Mouse (Mus musculus): ENCODE data around the gene Cry1. TPM values are rescaled to one million over a fixed set of nuclear protein-coding genes. Genes with fewer than 3 reads are reported as not detected.

The Cry1 gene
- total and polyA plus RNA-seq, 2 experiments from 2014 or later: 24.3 to 29.7 TPM

DNA sequence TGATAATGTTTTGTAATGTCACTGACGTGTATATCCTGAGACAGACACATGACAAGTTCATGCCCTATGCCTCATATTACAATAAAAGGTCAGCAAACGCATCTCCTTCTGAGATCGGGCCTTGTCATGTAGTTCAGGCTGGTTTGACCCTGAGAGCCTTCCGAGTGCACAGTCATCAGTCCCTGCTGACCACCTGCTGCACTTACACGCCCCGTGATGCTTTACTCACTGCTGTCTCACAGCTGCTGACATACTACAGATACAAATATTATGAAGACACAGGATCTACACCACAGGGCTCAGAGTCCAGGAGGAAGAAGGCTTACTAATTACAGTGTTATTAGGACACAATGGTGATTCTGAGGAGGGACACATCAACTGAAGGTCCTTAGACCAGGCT lies 48.3 kb downstream of the Cry1 start:
- no peaks in the 10 kb centered on the region for H3K27me3 ChIP-seq (ENCODE audit: insufficient read depth, low read length)
- H3K4me2 ChIP-seq (ENCODE audit: low read depth): no peak overlapping the region
- peaks cover 21% of the 10 kb centered on the region for H3K36me3 ChIP-seq (ENCODE audit: insufficient read depth)
- TF ChIP-seq CTCF (IDR thresholded peaks at IDR 0.05; ENCODE audit: low read depth): no peak
- ATAC-seq (no peak), DNase-seq (no peak)
- H3K9ac ChIP-seq: no peak overlapping the region
- no peak overlapping the region for H3K27ac ChIP-seq (ENCODE audit: low read depth, low read length)
- no peak overlapping the region for H3K4me3 ChIP-seq (ENCODE audit: low read depth, low read length)
- 93% methylated on average over 6 of the region's 6 CpGs for WGBS
- no peaks in the 10 kb centered on the region for H3K9me3 ChIP-seq (ENCODE audit: low read length)
- no peaks in the 10 kb centered on the region for H3K4me1 ChIP-seq (ENCODE audit: insufficient read depth)

DNA sequence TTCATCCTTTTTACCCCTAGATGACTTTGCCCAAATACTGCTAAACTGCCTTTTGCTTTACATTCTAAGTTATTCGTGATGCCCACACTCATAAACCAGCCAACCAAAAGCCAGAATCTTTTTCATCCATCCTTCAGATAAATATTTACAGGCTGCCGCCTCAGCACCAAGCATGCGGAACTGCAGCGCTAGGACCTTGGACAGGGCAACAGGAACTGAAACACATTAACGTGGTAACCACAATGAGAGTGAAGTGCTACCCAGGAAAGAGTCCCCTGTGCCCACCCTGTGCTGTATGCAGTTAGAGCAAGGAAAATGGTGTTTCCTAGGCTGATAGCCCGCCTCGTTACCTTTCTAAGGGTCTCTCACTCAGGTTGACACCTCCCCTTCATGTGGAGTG lies 56.4 kb downstream of the Cry1 start:
- H3K4me2 ChIP-seq (ENCODE audit: low read depth): peak overlapping the region; percentile 57
- no peaks in the 10 kb centered on the region for H3K27me3 ChIP-seq (ENCODE audit: insufficient read depth, low read length)
- H3K4me1 ChIP-seq (ENCODE audit: insufficient read depth): no peaks in the 10 kb centered on the region; the same call in 1 of the 2 replicates
- no peaks in the 10 kb centered on the region for H3K9me3 ChIP-seq (ENCODE audit: low read length)
- no peak for TF ChIP-seq CTCF (IDR thresholded peaks at IDR 0.05; ENCODE audit: low read depth)
- peak overlapping the region; percentile 59 for H3K4me3 ChIP-seq (ENCODE audit: low read depth, low read length)
- H3K9ac ChIP-seq: peak overlapping the region; percentile 11; the same call in 1 of the 2 replicates
- peak; percentile 6 for ATAC-seq
- WGBS: 17% methylated on average over 7 of the region's 7 CpGs
- no peak for DNase-seq
- H3K27ac ChIP-seq (ENCODE audit: low read depth, low read length): no peak overlapping the region
- H3K36me3 ChIP-seq (ENCODE audit: insufficient read depth): 0 out of 2 replicates have a peak, but pooled peaks cover 7% of the 10 kb centered on the region

DNA sequence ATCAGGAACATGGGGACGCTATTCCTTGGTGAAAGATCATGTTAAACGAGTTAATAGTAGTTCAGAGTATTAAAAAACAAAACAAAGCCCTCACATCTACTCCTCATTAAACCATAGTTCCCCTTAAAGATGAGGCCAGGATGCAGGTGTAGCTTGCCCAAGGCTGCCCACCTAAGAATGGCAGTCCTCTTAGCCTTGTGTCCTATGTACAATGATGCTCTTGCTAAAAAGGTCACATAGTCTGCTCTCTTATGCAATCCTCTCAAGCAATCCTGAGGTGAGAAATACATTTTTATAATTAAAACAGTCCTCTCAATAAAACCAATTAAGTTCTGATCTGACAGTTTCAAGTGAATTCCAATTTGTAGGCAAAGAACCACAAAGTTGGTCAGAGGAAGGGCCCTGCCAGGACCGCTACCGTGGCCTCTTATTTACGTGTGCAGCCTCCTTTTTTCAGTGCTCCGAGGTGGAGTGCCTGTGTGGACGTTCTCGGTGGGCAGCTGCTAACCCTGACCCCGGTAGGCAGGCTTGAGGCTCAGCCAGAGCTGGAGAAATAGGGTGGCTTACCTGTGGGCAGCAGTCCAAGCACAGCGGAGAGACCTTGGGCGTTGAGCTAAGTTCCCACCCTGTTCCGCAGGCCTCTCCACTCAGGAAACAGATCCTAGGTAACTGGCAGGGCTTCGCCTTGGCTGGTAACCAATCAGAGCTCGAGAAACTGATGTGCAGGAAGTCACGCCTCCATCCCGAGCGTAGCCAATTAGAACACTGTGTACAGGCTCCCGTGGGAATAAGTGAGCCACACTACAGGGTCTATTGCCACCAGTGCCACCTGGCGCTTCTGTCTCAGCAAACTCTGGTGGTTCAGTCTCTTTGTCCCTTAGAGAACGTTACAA lies 57.2 kb downstream of the Cry1 start, which contains the start of gene Mterf2:
Gene Mterf2 (minus strand): TSS at position 633 of the 893 bp plus-strand sequence.
- Histone ChIP-seq H3K27me3 (ENCODE audit: insufficient read depth, low read length) (no peaks in the 10 kb centered on the region), H3K4me1 (ENCODE audit: insufficient read depth) (no peaks in the 10 kb centered on the region; the same call in 1 of the 2 replicates), H3K4me3 (ENCODE audit: low read depth, low read length) (peak within 1 kb of the TSS; percentile 59), H3K9ac (peak within 1 kb of the TSS; percentile 57), H3K9me3 (ENCODE audit: low read length) (no peaks in the 10 kb centered on the region), H3K27ac (ENCODE audit: low read depth, low read length) (peak within 1 kb of the TSS; percentile 11; the same call in 1 of the 2 replicates), H3K36me3 (ENCODE audit: insufficient read depth) (0 out of 2 replicates have a peak, but pooled peaks cover 3% of the 10 kb centered on the region), H3K4me2 (ENCODE audit: low read depth) (peak within 1 kb of the TSS; percentile 57)
- DNase-seq (peak; percentile 97), ATAC-seq (peak; percentile 100)
- WGBS: 8% methylated on average over 20 of the region's 20 CpGs
- TF ChIP-seq CTCF (IDR thresholded peaks at IDR 0.05; ENCODE audit: low read depth): peak; percentile 60

DNA sequence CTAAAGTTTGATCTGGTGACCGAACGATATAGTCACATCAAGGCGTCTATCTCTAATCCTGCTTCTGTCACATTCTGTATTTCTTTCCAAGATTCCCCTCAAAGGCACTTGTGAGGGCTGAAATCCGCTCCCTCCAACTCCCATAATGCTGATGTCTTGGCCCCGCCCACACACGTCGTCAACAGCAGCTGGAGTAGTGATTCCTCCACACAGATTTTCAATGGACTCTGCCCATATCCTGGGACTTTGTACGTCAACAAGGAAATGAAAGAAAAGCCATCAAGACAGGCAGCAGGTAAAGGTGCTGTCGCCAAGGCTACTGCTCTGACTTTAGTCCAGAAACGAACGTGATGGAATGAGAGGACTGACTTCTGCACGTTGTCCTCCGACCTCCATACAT lies 59.7 kb downstream of the Cry1 start:
- no peak for TF ChIP-seq CTCF (IDR thresholded peaks at IDR 0.05; ENCODE audit: low read depth)
- DNase-seq: no peak
- no peak for ATAC-seq
- Histone ChIP-seq H3K4me2 (ENCODE audit: low read depth) (no peak overlapping the region), H3K9me3 (ENCODE audit: low read length) (no peaks in the 10 kb centered on the region), H3K27me3 (ENCODE audit: insufficient read depth, low read length) (no peaks in the 10 kb centered on the region), H3K4me3 (ENCODE audit: low read depth, low read length) (no peak overlapping the region), H3K36me3 (ENCODE audit: insufficient read depth) (peaks cover 17% of the 10 kb centered on the region), H3K4me1 (ENCODE audit: insufficient read depth) (no peaks in the 10 kb centered on the region; the same call in 1 of the 2 replicates), H3K27ac (ENCODE audit: low read depth, low read length) (no peak overlapping the region), H3K9ac (no peak overlapping the region)
- 86% methylated on average over 13 of the region's 13 CpGs for WGBS

DNA sequence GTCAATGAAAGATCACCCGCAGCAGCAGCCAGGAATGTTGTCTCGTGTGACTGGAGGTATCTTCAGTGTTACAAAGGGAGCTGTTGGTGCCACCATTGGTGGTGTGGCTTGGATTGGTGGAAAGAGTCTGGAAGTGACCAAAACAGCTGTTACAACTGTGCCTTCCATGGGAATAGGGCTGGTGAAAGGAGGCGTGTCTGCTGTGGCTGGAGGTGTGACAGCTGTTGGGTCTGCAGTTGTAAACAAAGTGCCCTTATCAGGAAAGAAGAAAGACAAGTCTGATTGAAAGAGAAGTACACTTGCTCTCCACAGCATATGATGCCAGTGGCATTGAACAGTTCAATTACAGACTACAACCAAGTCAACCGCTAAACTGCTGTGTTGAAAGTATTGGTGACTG lies 70.5 kb downstream of the Cry1 start:
- Histone ChIP-seq H3K4me2 (ENCODE audit: low read depth) (no peak overlapping the region), H3K27ac (ENCODE audit: low read depth, low read length) (no peak overlapping the region), H3K9ac (no peak overlapping the region), H3K27me3 (ENCODE audit: insufficient read depth, low read length) (no peaks in the 10 kb centered on the region), H3K4me3 (ENCODE audit: low read depth, low read length) (no peak overlapping the region), H3K9me3 (ENCODE audit: low read length) (no peaks in the 10 kb centered on the region), H3K36me3 (ENCODE audit: insufficient read depth) (no peaks in the 10 kb centered on the region), H3K4me1 (ENCODE audit: insufficient read depth) (no peaks in the 10 kb centered on the region)
- DNase-seq (no peak), ATAC-seq (no peak)
- WGBS: 94% methylated on average over 4 of the region's 4 CpGs
- no peak for TF ChIP-seq CTCF (IDR thresholded peaks at IDR 0.05; ENCODE audit: low read depth)

DNA sequence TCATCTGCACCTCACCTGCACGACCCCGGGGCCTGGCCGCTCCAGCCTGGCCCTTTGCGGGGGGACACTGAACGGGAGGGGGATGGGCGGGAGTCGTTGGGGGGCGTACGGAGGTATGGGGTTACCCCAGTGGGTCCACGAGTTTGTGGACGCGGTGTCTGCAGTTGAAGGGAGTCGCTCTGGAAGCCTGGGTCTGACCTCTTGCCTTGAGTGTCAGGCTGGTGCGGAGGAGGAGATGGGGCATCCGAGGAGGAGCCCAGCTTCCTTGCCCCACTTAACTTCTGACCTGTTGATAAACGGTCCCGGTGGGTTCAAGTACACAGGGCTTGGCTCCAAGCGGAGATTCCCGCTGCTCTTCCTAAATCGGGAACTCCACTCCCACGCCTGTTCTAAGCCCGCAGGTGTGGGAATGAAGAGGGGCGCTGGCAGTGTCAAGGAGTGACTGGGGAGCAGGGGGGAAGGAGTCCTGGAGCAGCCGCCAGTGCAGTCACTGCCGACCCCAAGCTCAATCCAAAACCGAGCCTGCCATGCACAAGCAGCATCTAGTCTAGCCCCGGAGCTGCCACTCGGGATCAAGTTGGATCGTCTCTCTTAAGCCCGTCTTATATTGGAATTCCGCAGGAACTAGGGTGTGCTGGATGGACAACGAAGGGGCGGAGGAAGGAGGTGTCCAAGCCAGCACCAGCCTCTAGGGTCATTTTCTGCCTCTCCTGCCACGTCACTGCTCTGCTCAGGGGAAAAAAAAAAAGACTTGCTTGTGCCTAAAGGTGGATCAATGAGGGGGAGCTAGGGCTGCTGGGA lies 81.6 kb downstream of the Cry1 start:
- DNase-seq (peak; percentile 30), ATAC-seq (peak; percentile 7)
- peak; percentile 4; the same call in 1 of the 2 replicates for TF ChIP-seq CTCF (IDR thresholded peaks at IDR 0.05; ENCODE audit: low read depth)

More for the DNA sequence above, 81.6 kb downstream of the Cry1 start:
- H3K36me3 ChIP-seq (ENCODE audit: insufficient read depth): no peaks in the 10 kb centered on the region
- WGBS: under 1% methylated on average over 34 of the region's 34 CpGs
- H3K27me3 ChIP-seq (ENCODE audit: insufficient read depth, low read length): no peaks in the 10 kb centered on the region
- H3K4me3 ChIP-seq (ENCODE audit: low read depth, low read length): peak overlapping the region; percentile 88
- peaks cover 7% of the 10 kb centered on the region for H3K4me1 ChIP-seq (ENCODE audit: insufficient read depth)
- H3K4me2 ChIP-seq (ENCODE audit: low read depth): peak overlapping the region; percentile 96
- H3K9me3 ChIP-seq (ENCODE audit: low read length): no peaks in the 10 kb centered on the region
- peak overlapping the region; percentile 94 for H3K9ac ChIP-seq
- peak overlapping the region; percentile 77 for H3K27ac ChIP-seq (ENCODE audit: low read depth, low read length)
